Mouse (Mus musculus): Measurements from ENCODE around the gene Tubb4b. TPM values are rescaled to one million over a fixed set of nuclear protein-coding genes. Genes with fewer than 3 reads are reported as not detected.
A peak's percentile ranks its signal among the peaks of the same experiment; 100 is the strongest.

Gene Tubb4b
- polyA plus RNA-seq, 1 experiment from 2014 or later: 704 TPM

DNA sequence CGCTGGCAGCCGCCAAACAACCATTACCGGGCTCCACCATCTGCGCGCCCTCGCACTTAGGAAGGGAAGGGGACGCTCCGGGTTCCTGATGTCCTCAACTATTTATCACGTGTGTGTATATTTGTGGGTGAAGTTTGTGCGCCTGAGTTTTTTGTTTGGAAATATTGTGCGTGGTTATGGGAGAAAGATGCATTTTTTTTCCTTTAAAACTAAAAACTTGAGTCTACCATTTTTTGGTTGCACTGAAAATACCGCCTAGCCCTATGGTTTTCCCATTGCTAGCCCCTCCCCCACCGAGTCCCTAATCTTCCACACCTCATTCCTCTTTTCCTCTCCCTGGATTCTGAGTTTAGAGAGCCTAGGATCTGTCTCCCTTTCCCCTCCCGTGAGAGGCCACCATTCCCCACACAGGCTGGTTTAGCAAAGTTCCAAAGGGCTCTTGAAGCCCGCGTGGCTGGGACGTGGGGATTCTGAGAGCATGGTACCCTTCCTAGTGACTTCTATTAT, 42.6 kb downstream of the Tubb4b start:
- H3K4me1 ChIP-seq: peaks cover 58% of the 10 kb centered on the region
- H3K9ac ChIP-seq: peak overlapping the region; percentile 64
- no peak for ATAC-seq (ENCODE audit: borderline replicate concordance, extremely low read depth, low FRiP score, low TSS enrichment)
- H3K27me3 ChIP-seq: peaks cover 64% of the 10 kb centered on the region
- no peaks in the 10 kb centered on the region for H3K9me3 ChIP-seq
- WGBS: under 1% methylated on average over 17 of the region's 17 CpGs
- peak overlapping the region; percentile 58 for H3K4me3 ChIP-seq
- no peaks in the 10 kb centered on the region for H3K36me3 ChIP-seq
- peak overlapping the region; percentile 92 for H3K27ac ChIP-seq
- peak overlapping the region; percentile 91 for H3K4me2 ChIP-seq

DNA sequence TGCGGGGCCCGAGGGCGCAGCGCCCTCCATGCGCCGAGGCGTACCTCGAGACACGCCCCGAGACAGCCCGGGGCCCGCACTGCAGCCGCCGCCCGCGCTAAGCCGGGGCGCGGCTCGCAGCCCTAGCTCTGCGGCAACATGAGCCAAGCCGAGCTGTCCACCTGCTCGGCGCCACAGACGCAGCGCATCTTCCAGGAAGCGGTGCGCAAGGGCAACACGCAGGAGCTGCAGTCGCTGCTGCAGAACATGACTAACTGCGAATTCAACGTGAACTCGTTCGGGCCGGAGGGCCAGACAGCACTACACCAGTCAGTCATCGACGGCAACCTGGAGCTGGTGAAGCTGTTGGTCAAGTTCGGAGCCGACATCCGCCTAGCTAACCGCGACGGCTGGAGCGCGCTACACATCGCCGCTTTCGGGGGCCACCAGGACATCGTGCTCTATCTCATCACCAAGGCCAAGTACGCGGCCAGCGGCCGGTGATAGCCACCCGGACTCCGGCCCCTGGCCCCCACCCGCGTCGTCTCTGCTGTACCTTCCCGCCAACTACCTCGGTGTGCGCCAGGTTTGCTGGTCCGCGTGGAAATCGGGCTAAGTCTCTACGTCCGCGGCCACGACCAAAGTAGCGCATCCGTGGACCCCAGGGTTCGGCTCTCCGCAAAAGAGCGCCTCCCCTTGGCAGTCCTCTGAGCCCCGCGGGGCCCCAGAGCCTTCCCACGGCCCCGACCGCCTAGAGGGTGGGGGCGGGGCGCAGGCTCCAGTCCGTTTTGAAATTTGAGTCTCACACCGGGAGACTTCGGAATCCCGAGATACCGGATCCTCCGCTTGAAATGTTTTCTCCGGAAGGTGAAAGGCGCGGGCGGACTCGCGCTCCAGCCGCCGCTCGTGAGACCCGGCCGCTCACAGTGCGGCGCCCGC, 43.3 kb downstream of the Tubb4b start:
- H3K36me3 ChIP-seq: no peaks in the 10 kb centered on the region
- no peaks in the 10 kb centered on the region for H3K9me3 ChIP-seq
- peaks cover 69% of the 10 kb centered on the region for H3K27me3 ChIP-seq
- H3K4me2 ChIP-seq: peak overlapping the region; percentile 91
- ATAC-seq (ENCODE audit: borderline replicate concordance, extremely low read depth, low FRiP score, low TSS enrichment): peak; percentile 53; the same call in 1 of the 2 replicates
- H3K4me3 ChIP-seq: peak overlapping the region; percentile 58
- H3K4me1 ChIP-seq: peaks cover 63% of the 10 kb centered on the region
- H3K27ac ChIP-seq: peak overlapping the region; percentile 92
- WGBS: under 1% methylated on average over 100 of the region's 100 CpGs
- peak overlapping the region; percentile 64 for H3K9ac ChIP-seq

DNA sequence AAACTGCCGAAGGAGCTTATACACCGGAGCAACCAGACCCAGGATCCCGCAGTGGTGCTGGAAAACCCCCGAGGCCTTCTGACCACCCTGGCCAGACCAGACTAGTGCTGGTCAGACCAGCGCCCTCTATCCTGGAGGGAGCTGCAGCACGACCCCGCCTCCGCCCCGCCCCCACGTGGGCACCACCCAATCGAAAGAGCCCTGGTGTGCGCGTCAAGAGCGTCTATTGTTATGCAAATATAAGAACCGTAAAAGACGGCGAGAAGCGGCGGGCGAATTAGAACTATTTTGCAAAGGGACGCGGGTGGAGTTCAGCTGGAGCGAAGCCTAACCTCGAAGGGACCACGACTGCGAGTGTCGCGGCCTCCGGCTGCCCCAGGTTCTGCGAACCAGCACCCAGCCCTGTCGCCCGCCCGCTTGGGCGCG, 44.0 kb downstream of the Tubb4b start, which contains the start of gene Nrarp:
TSS of gene Nrarp (plus strand) at position 281 of the 426 bp plus-strand sequence.
- Histone ChIP-seq H3K4me2 (peak within 1 kb of the TSS; percentile 91), H3K9me3 (no peaks in the 10 kb centered on the region), H3K36me3 (no peaks in the 10 kb centered on the region), H3K4me1 (peaks cover 62% of the 10 kb centered on the region), H3K27me3 (peaks cover 69% of the 10 kb centered on the region), H3K4me3 (peak within 1 kb of the TSS; percentile 58), H3K9ac (peak within 1 kb of the TSS; percentile 64), H3K27ac (peak within 1 kb of the TSS; percentile 92)
- WGBS: 1% methylated on average over 35 of the region's 35 CpGs
- peak; percentile 84 for ATAC-seq (ENCODE audit: borderline replicate concordance, extremely low read depth, low FRiP score, low TSS enrichment)

DNA sequence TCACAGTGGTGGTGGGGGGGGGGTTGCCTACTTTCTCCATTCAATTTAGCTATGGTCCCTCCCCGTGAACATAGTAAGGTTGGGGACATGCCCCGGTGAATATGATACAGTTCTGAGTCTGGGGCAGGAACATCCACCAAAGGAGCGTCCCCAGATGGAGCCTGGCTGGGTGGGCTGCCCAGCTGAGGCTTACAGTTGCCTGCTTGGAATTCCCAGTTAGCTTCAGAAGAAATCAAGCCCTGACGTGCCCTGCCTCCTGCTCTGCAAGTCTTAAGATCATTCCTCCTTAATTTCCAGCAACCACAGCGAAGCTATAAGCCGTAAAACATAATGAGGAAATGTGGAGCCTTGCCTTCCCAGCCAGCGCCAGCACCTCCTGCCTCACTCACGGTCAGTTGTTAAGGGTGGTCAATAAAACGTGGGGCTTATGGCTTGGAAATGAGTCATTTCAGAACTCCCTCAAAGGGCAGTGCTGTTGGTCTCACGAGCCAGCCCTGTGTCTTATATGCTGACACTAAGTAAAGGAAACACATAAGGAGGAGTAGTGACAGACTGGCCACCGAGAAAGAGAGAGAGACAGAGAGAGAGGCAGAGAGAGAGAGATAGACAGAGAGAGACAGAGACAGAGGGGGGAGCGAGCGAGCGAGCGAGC, 44.8 kb downstream of the Tubb4b start:
- no peak for ATAC-seq (ENCODE audit: borderline replicate concordance, extremely low read depth, low FRiP score, low TSS enrichment)
- H3K4me1 ChIP-seq: peaks cover 63% of the 10 kb centered on the region
- H3K4me3 ChIP-seq: peak overlapping the region; percentile 58
- H3K9ac ChIP-seq: no peak overlapping the region; the same call in 1 of the 2 replicates
- H3K27ac ChIP-seq: 0 out of 2 replicates have a peak overlapping the region, but pooled peaks have one; percentile 7
- no peaks in the 10 kb centered on the region for H3K9me3 ChIP-seq
- no peaks in the 10 kb centered on the region for H3K36me3 ChIP-seq
- H3K27me3 ChIP-seq: peaks cover 68% of the 10 kb centered on the region
- 51% methylated on average over 15 of the region's 15 CpGs for WGBS
- peak overlapping the region; percentile 91 for H3K4me2 ChIP-seq

DNA sequence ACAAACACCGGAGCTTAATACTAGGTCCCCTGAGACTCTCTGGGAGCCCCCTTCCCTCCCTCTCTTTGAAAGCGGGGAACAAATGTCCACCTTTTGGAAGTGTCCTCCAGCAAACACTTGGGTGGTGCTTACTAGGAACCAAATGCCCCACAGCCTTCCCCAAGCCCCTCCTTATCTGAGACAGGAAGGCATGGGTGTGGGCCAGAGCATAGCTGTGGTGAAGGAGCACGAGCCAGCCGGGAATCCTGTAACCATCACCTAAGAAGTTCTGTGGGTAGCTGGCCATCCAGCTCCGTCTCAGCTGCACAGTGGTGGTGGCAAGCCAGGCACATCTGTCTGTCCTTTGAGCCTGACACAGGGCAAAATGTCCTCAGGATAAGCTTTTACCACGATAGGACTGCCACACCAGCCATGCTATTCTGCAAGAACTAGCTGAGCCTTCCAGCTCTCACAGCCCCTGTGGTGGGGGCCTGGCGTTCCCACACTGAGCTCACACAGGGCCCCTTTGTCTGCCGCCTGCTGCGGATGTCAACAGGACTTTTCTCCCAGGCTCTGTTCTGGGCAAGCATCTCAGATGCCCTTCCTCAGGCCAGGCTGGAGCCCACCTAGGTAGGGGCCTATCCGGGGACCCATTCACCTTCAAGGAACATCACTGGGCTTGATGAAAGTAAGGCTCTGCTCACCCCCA, 46.1 kb downstream of the Tubb4b start:
- H3K27me3 ChIP-seq: peaks cover 63% of the 10 kb centered on the region
- peak overlapping the region; percentile 71; the same call in 1 of the 2 replicates for H3K27ac ChIP-seq
- H3K36me3 ChIP-seq: no peaks in the 10 kb centered on the region
- 22% methylated on average over 10 of the region's 10 CpGs for WGBS
- H3K9me3 ChIP-seq: no peaks in the 10 kb centered on the region
- ATAC-seq (ENCODE audit: borderline replicate concordance, extremely low read depth, low FRiP score, low TSS enrichment): no peak
- peaks cover 63% of the 10 kb centered on the region for H3K4me1 ChIP-seq
- no peak overlapping the region for H3K4me3 ChIP-seq
- no peak overlapping the region for H3K9ac ChIP-seq
- peak overlapping the region; percentile 10; the same call in 1 of the 2 replicates for H3K4me2 ChIP-seq

DNA sequence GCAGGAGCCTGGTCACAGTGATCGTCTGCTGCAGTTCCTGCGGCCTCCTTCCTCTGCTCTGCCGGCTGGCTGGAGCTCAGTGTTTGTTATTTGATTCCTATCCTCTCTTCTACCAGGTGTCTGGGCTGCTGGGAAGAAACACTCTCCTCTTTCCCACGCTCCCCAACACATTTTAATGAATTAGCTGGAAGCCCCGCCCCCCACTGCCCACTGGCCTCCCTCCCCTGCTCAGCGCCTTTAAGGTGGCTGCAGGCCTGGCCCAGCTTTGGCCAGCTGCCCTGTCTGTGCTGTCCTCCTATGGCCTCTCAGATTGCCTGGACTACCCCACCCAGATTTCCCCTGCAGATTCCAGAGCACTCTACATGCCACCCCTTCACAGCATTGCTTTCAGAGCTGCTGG, 46.8 kb downstream of the Tubb4b start:
- ATAC-seq (ENCODE audit: borderline replicate concordance, extremely low read depth, low FRiP score, low TSS enrichment): no peak
- WGBS: 8% methylated on average over 6 of the region's 6 CpGs
- Histone ChIP-seq H3K4me1 (peaks cover 65% of the 10 kb centered on the region), H3K4me3 (no peak overlapping the region), H3K36me3 (no peaks in the 10 kb centered on the region), H3K27ac (peak overlapping the region; percentile 71), H3K9ac (peak overlapping the region; percentile 7; the same call in 1 of the 2 replicates), H3K9me3 (no peaks in the 10 kb centered on the region), H3K4me2 (peak overlapping the region; percentile 30; the same call in 1 of the 2 replicates), H3K27me3 (peaks cover 58% of the 10 kb centered on the region)

DNA sequence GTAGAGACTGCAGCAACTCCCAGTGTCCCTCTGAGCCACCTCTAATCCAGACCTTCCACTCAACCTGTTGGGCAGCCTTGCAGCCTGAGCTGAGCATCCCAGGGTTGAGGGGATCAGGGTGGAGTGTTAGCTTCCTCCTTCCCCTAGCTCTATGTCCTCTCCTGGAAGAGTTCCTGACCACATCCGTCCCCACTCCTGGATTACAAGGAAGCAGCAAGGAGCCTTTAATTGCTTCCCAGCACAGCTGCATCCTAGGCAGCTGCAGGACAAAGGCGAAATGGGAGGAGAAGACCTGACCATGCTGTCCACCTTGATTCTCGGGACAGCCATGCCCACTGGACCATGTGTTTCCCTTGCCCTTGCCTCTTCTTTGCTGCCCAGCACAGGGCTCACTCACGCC, 47.4 kb downstream of the Tubb4b start:
- no peak for ATAC-seq (ENCODE audit: borderline replicate concordance, extremely low read depth, low FRiP score, low TSS enrichment)
- H3K4me1 ChIP-seq: peaks cover 65% of the 10 kb centered on the region
- no peaks in the 10 kb centered on the region for H3K9me3 ChIP-seq
- peaks cover 54% of the 10 kb centered on the region for H3K27me3 ChIP-seq
- H3K9ac ChIP-seq: no peak overlapping the region
- peak overlapping the region; percentile 30; the same call in 1 of the 2 replicates for H3K4me2 ChIP-seq
- H3K36me3 ChIP-seq: no peaks in the 10 kb centered on the region
- no peak overlapping the region for H3K4me3 ChIP-seq
- H3K27ac ChIP-seq: peak overlapping the region; percentile 71
- WGBS: 36% methylated on average over 4 of the region's 4 CpGs

DNA sequence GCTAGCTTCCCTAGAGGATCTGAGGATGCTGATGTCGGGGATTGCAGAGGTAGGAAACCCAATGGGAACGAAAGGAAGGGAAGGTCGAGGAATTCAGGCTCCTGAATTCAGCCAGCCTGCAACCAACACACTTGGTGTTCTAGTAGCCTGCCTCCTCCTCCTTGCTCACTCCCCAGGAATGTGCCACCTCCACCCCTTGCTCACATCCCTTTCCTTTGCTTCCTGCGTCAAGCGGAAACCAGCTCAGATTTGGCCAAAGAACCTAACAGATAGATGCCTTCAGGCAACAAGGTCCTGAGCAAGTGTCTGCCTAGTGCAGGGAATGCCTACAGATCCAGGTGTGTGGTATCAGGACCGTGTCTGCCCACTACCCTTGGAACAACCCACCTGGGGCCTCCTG, 47.9 kb downstream of the Tubb4b start:
- H3K27me3 ChIP-seq: peaks cover 49% of the 10 kb centered on the region
- no peaks in the 10 kb centered on the region for H3K36me3 ChIP-seq
- no peak overlapping the region; the same call in 1 of the 2 replicates for H3K4me2 ChIP-seq
- no peak for ATAC-seq (ENCODE audit: borderline replicate concordance, extremely low read depth, low FRiP score, low TSS enrichment)
- peak overlapping the region; percentile 71; the same call in 1 of the 2 replicates for H3K27ac ChIP-seq
- no peak overlapping the region for H3K4me3 ChIP-seq
- peaks cover 61% of the 10 kb centered on the region for H3K4me1 ChIP-seq
- WGBS: 50% methylated on average over 6 of the region's 6 CpGs
- no peaks in the 10 kb centered on the region for H3K9me3 ChIP-seq
- no peak overlapping the region for H3K9ac ChIP-seq

DNA sequence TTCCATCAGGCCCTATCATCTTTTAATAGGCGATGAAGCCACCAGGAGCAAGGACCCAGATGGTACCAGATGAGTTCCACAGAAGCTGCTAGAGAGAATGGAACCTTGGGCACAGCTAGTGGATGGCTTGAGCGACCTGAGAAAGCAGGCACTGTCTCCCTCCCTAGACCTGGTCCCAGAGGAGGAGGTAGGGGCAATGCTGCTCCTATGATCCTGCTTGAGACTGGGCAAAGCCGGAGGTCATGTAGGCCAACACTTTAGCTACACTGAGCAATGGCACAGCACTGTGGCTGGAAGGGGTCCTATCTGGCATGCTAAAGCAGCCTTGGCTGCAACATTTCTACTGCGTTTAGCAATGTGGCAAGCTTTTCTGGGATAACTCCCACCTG, 48.8 kb downstream of the Tubb4b start:
- H3K27me3 ChIP-seq: peaks cover 40% of the 10 kb centered on the region
- H3K36me3 ChIP-seq: no peaks in the 10 kb centered on the region
- H3K27ac ChIP-seq: no peak overlapping the region
- peaks cover 52% of the 10 kb centered on the region for H3K4me1 ChIP-seq
- no peak for ATAC-seq (ENCODE audit: borderline replicate concordance, extremely low read depth, low FRiP score, low TSS enrichment)
- no peak overlapping the region for H3K4me3 ChIP-seq
- H3K9ac ChIP-seq: no peak overlapping the region
- H3K4me2 ChIP-seq: no peak overlapping the region
- no peaks in the 10 kb centered on the region for H3K9me3 ChIP-seq
- 81% methylated on average over 4 of the region's 4 CpGs for WGBS

DNA sequence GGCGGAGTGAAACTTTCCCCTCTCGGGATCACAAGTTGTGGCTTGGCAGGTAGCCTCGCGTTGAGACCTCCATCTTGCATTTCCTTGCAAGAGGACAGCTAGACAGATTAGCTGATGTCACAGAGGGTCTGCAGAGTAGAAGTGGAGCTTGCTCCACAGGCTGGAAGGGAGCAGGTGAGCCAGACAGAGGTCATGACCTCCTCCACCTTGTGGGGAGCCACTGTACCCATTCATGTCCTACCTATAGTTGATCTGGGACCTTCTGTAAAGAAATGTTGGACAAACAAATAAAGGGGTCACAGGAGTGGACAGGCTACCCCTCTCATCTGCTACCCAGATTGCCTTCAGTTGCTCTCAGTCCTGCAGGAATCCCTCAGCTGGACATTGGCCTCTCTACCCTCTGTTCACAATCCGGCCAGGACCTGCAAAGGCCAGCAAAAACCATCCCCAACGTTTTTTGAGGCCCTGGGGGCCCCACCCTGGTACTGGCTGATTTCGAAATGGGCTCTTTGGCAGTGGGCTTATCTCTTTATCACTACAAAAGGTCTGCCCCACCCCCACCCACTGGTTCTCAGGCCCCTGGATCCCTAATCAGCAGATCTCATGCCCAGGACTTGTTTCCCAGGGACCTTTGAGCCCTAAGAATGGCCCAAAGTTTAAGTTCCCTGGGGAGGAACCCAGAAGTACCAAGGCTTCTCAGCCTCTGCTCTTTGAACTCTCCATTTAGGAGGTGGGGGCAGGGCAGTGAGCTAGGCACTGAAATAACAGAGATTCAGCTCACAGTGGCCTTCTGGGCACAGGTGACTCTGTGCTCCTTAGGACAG, 49.4 kb downstream of the Tubb4b start:
- 47% methylated on average over 7 of the region's 7 CpGs for WGBS
- Histone ChIP-seq H3K27me3 (peaks cover 34% of the 10 kb centered on the region), H3K4me2 (no peak overlapping the region), H3K36me3 (no peaks in the 10 kb centered on the region), H3K4me1 (peaks cover 52% of the 10 kb centered on the region), H3K27ac (no peak overlapping the region), H3K9ac (no peak overlapping the region), H3K9me3 (no peaks in the 10 kb centered on the region), H3K4me3 (no peak overlapping the region)
- no peak for ATAC-seq (ENCODE audit: borderline replicate concordance, extremely low read depth, low FRiP score, low TSS enrichment)
